Mouse (Mus musculus) urinary bladder, postnatal 14 days (tissue): ENCODE measurements around the gene Gm9887.

Experiments used
- DNase-seq: peaks from one replicate; pipeline ENCODE4 v3.0.0; 2021; ENCODE audit warnings: low spot score

Gene Gm9887

DNA sequence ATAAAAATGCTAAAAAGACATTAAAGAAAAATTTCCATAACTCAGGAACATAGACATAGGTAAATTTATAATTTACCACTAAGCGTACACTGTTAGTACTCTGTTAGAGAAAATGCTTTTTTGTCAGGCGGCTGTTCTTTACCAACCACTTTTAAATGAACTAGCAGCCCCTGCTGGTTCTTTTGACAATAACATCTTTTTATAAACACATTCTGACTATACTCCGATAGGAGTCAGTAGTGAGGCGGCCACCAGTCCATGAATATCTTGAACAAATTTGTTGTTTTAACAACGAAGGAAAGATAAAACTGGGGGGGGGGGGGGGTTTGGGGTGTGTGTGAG is 11.6 kb downstream of the Gm9887 start:
- no peak for DNase-seq

DNA sequence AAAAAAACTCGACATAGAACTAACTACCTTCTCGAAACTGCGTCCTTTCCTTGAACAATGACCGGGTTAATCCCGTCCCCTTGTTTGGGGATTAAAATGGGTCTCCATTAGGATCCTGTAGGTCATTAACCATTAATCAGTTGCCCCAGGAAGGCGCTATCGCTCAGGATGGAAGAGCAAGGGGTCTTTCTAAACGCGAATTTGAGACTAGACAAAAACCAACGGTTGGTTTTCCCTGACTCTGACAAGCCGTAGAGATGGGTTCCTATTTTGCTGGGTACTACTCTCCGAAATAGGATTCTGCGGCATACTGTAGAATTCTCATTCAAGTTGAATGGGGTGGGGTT is 15.0 kb downstream of the Gm9887 start:
- DNase-seq = no peak

DNA sequence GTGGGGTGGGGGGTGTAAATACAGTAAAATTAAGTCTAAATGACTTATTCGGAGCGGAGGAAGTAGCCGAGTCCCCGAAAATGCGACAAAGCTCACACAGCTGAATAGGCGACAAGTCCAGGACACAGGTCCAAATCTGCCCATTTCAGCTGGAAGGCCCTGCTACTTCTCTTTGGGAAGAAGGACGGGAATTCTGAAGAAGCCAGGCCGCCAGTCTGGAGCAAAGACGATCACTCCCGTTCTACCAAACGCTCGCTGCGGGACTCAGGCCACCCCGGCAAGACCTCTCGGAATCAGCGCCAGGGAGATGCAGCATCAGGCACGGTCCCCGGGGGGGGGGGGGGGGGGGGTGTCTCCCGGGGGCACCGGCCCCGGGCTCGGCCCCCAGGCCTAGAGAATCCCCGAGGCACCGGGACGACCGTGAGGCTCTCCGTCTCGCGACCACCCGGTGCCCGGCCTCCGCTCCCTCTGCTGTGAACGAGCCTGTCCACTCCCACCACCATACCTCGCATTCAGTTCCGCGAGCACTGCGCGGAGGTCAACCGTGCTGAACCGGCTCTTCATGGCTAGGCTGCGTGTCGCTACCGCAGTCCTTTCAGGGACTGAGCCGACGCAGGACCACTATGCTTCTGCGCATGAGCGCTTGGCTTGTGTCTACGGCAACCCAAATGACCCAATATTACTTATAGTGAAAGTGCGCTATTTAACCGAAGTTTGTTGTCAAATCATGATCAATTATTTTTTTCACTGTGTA is 15.5 kb downstream of the Gm9887 start, which contains the start of gene Nemf:
Nemf (minus strand) TSS at position 620 of the 754 bp plus-strand sequence.
- DNase-seq = peak; percentile 83

DNA sequence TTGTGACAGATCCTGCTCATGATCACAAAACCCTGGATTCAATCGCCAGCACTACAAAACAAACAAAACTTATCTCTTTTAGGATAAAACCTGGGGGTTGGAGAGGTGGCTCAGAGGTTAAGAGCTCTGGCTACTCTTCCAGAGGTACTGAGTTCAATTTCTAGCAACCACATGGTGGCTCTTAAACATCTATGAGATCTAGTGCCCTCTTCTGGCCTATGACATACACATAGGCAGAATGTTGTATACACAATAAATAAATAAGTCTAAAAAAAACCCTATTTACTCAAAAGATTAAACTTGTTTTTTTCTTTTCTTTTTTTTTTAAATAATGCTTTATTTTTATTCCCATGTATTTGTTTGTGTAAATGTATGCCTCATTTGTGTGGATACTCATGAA is 20.6 kb downstream of the Gm9887 start:
- DNase-seq = no peak

DNA sequence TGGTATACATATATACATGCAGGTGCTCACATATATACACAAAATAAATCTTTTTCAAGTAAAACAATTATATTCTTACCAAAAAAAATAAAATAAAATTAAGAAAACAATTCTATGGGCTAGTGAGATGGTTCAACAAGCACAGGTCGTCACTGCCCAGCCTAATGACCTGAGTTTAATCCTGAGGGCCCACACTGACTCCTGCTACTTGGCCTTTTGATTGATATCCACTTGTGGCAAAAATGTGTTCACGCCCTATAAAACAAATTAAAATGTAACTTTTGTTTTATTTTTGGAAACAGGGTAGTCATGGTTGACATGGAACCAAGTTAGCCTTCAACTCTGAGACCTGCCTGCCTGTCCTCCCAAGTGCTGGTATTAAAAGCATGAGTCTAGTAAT is 22.3 kb downstream of the Gm9887 start:
- no peak for DNase-seq

DNA sequence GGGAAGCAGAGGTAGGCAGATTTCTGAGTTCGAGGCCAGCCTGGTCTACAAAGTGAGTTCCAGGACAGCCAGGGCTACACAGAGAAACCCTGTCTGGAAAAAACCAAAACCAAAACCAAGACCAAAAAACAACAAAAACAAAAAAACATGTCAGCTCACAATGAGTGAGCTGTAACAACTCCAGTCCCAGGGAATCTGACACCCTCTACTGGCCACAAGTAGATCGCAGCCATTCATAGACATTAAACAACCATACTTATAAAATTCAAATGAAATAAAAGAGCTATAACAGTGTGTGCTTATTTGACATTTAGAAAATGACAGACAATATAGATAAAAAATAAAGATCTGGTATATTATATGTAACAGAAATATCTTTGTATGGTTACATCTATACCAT is 38.7 kb downstream of the Gm9887 start:
- peak; percentile 25 for DNase-seq

DNA sequence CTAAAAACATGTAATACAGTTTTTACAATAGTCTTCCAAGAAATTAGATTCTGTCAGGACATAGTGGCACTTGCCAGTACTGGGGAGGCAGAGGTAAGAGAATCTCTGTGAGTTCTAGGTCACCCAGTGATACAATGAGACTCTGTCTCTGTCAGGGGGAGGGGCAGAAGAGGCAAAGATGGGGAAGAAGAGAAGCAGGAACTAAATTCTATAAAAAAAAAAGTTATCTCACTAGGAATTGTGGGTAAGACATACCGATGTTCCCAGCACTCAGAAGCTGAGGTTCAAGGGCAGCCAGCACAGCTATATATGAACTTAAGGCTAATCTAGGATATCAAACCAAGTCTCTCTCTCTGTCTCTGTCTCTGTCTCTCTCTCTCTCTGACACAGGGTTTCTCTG is 40.1 kb downstream of the Gm9887 start:
- no peak for DNase-seq

DNA sequence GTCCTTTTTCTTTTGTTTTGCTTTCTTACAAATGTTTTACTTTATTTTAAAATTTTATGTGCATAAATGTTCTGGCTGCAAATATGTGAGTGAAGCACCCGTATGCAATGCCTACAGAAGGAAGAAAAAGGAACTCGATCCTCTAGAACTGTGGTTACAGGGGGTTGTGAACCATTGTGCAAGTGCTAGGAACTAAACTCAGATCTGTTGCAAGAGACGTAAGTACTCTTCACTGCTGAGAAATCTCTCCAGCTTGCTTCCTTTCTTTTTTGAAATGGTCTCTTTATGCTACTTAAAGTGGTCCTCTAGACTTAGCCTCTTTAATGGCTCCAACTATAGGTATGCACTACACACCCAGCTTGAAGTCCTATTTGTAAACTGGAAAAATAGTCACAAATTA is 41.1 kb downstream of the Gm9887 start:
- DNase-seq = no peak
